Mouse (Mus musculus) erythroblast, embryonic 14.5 days (primary cell): ENCODE measurements around the gene Atp2c2. TPM values are rescaled to one million over a fixed set of nuclear protein-coding genes. Genes with fewer than 3 reads are reported as not detected.

Experiments used
- H3K27me3 ChIP-seq: 2 replicates; pipeline ENCODE4 v1.6.1; 2012; ENCODE audit warnings: inconsistent platforms; ENCODE audit not compliant: control insufficient read depth
- H3K36me3 ChIP-seq: 2 replicates; pipeline ENCODE4 v1.6.1; 2012; ENCODE audit warnings: mild to moderate bottlenecking, inconsistent platforms; ENCODE audit not compliant: control insufficient read depth
- H3K4me1 ChIP-seq: 2 replicates; pipeline ENCODE4 v1.6.1; 2012; ENCODE audit warnings: inconsistent platforms; ENCODE audit not compliant: control insufficient read depth
- H3K4me3 ChIP-seq: replicated peaks from 2 replicates; pipeline ENCODE3; 2012; ENCODE audit warnings: moderate library complexity, mild to moderate bottlenecking, inconsistent platforms
- H3K9me3 ChIP-seq: 2 replicates; pipeline ENCODE4 v1.6.1; 2012; ENCODE audit warnings: low read length, inconsistent platforms, mixed read lengths; ENCODE audit not compliant: control insufficient read depth
- GATA1 ChIP-seq: IDR thresholded peaks from 2 replicates; pipeline ENCODE4 v1.6.1; 2012; ENCODE audit warnings: low read length, inconsistent platforms, mixed read lengths
- TAL1 ChIP-seq: IDR thresholded peaks from 3 replicates; pipeline ENCODE4 v1.6.1; 2012; ENCODE audit warnings: low read length, inconsistent platforms, mixed read lengths
- polyA plus RNA-seq: library from polyadenylated mRNA; stranded (reverse); fragments of >175 nt; gene quantifications from 2 replicates; pipeline ENCODE4 v1.2.3, GENCODE M21; 2012

Atp2c2 gene
- polyA plus RNA-seq, 1 experiment = not detected

DNA sequence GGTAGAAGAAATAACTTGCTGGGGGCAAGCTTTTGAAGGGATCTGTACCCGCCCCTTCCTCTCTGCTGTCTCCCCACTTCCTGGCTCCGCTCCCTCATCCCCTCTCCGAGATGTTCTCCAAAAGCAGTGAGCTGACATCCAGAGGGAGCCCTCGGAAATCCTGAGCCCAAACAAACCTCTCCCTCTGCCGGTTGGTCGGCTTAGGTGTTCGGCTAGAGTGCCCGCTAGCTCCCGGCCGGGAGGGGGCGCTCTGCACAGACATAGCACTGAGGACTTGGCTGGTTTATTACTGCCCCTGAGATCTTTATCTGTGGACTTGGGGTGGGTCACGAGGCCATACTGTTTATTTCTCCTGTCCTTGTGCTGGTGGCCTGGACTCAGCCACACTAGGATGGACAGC, 30.5 kb upstream of the Atp2c2 start:
- Histone ChIP-seq H3K9me3 (no peaks in the 10 kb centered on the region), H3K36me3 (no peaks in the 10 kb centered on the region), H3K27me3 (peaks cover 10% of the 10 kb centered on the region), H3K4me1 (no peaks in the 10 kb centered on the region), H3K4me3 (no peak overlapping the region)
- TF ChIP-seq GATA1 (no peak), TAL1 (no peak)

DNA sequence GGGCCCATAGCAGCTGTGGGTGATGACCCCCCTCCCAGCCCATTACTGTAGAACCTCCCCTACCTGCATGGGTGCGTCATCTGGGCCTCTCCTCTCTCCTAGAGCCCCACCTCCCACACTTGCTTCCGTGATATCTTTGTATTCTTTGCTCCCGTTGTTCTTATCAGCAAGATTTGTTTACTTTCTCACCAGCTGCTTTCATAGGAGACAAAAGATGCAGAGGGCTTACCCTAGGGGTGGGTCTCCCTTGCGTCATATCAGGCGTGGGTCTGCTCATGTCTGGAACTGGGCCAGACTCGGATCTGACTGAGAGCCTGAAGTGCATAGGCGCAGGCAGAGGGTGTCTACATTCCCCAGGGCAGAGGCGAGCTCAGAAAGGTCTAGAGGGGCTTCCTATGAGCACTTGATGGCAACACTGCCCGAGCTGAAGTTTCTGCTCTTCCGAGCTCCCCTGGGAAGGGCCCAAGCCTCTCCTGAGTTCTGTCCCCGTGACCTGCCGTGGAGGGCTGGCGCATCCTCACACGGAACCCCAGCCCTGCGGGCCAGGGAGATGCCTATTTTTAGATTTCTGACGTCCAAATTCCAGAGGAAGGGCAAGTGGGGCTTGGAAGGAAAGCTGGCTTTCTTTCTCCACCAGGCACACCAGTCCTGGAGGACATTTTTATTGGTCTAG, 29.3 kb upstream of the Atp2c2 start:
- Histone ChIP-seq H3K36me3 (no peaks in the 10 kb centered on the region), H3K4me1 (no peaks in the 10 kb centered on the region), H3K4me3 (no peak overlapping the region), H3K9me3 (no peaks in the 10 kb centered on the region), H3K27me3 (peaks cover 9% of the 10 kb centered on the region)
- TF ChIP-seq GATA1 (no peak), TAL1 (no peak)

DNA sequence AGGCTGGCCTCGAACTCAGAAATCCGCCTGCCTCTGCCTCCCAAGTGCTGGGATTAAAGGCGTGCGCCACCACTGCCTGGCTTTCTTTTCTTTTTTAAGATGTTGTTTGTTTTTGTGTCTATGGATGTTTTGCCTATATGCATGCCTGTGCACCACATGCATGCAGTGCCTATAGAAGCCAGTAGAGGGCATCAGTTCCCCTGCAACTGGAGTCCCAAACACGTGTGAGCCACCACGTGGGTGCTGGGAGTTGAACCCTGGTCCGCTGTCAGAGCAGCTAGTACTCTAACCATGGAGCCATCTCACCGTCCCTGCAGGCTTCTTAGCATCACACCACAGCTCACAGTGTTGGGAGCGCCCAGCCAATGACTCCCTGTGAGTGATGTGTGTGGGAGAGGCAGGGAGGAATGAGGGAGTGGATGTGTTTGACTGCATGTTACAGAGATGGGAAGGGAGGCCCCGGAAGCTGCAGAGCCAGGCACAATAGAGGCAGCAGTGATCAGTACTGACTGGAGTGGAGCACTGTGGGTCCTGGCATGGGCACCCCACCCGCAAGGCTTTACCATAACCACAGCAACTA, 25.7 kb upstream of the Atp2c2 start:
- H3K36me3 ChIP-seq = no peaks in the 10 kb centered on the region
- no peak overlapping the region for H3K4me3 ChIP-seq
- no peaks in the 10 kb centered on the region for H3K27me3 ChIP-seq
- peaks cover 3% of the 10 kb centered on the region for H3K4me1 ChIP-seq
- H3K9me3 ChIP-seq = no peaks in the 10 kb centered on the region
- TF ChIP-seq GATA1 = no peak

DNA sequence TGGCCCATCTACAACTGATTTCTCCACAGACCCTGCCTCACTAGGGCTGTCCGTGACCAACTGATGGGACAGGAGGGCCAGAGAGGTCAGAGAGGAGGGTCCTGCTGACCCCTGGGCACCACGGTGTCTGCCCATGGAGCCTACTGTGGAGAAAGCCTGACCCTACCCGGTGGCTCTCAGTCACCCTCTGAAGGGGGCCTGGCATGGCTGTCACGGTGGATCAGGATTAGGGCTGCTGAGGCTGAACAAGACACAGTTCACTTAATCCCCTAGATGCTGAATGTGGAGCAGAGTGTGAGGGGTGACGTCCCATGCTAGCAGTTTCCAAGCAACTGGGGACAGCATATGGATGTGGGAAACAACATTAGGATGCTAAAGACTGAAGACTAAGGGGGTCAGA, 24.4 kb upstream of the Atp2c2 start:
- no peaks in the 10 kb centered on the region; the same call in 1 of the 2 replicates for H3K27me3 ChIP-seq
- H3K36me3 ChIP-seq = no peaks in the 10 kb centered on the region
- peaks cover 3% of the 10 kb centered on the region for H3K4me1 ChIP-seq
- TF ChIP-seq GATA1 = no peak
- TF ChIP-seq TAL1 = no peak
- no peak overlapping the region for H3K4me3 ChIP-seq
- H3K9me3 ChIP-seq = no peaks in the 10 kb centered on the region

DNA sequence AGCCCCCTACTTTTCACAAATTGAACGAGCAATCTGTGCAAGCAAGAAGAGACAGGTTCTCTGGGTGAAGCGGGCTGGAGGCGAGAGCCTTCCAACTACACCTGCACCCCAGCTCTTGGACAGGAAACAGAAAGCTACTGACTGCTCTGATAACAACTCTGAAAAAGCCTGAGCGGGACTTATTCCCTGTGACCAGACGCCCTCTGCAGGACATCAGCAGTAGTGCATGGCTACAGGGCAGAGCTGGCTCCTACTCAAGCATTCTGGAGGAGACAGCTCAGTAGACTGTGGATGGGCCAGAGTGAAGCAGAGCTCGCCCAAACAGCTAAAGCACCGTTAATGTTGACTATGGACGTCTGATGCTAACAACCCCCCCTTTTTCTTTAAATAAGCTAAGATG, 23.4 kb upstream of the Atp2c2 start:
- Histone ChIP-seq H3K27me3 (peaks cover 2% of the 10 kb centered on the region; the same call in 1 of the 2 replicates), H3K4me3 (no peak overlapping the region), H3K36me3 (no peaks in the 10 kb centered on the region), H3K4me1 (peaks cover 3% of the 10 kb centered on the region), H3K9me3 (no peaks in the 10 kb centered on the region)
- TF ChIP-seq GATA1 (no peak), TAL1 (no peak)

- Histone ChIP-seq H3K27me3 (peaks cover 2% of the 10 kb centered on the region; the same call in 1 of the 2 replicates), H3K36me3 (no peaks in the 10 kb centered on the region), H3K4me3 (peak overlapping the region; percentile 6), H3K4me1 (peaks cover 3% of the 10 kb centered on the region), H3K9me3 (no peaks in the 10 kb centered on the region)
- TF ChIP-seq TAL1 (no peak), GATA1 (no peak)
Observed at GRCm38 (mm10) chr8:119678138-119678843, 21.5 kb upstream of the Atp2c2 start.

- Histone ChIP-seq H3K9me3 (no peaks in the 10 kb centered on the region), H3K27me3 (peaks cover 2% of the 10 kb centered on the region; the same call in 1 of the 2 replicates), H3K4me1 (peaks cover 3% of the 10 kb centered on the region), H3K4me3 (no peak overlapping the region), H3K36me3 (no peaks in the 10 kb centered on the region)
- TF ChIP-seq GATA1 (no peak), TAL1 (no peak)
Observed at GRCm38 (mm10) chr8:119679184-119679583, 20.6 kb upstream of the Atp2c2 start.

- TF ChIP-seq TAL1 (no peak), GATA1 (no peak)
- no peaks in the 10 kb centered on the region for H3K9me3 ChIP-seq
- no peaks in the 10 kb centered on the region for H3K4me1 ChIP-seq
- H3K36me3 ChIP-seq = no peaks in the 10 kb centered on the region
- no peaks in the 10 kb centered on the region for H3K27me3 ChIP-seq
- H3K4me3 ChIP-seq = no peak overlapping the region
Observed at GRCm38 (mm10) chr8:119690602-119691001, 9.2 kb upstream of the Atp2c2 start.

DNA sequence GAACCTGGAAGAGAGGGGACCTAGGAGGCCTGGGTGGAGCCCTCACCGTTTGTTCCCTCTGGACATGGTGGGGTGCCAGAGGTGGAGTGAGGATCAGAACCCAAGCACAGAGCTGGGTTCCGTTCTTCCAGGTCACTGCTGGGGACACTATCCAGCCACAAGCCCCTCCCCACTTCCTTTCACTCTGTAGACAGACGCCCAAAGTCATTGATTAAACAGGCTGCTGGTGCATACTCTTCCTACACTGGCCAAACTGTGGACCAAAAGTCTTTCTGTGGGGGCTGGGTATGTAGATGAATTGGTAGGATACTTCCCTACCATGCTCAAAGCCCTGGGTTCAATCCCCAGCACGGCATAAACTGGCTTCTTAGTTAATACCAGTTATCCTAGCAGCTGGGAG, 7.8 kb upstream of the Atp2c2 start:
- no peak overlapping the region for H3K4me3 ChIP-seq
- no peaks in the 10 kb centered on the region for H3K36me3 ChIP-seq
- TF ChIP-seq GATA1 (no peak), TAL1 (no peak)
- no peaks in the 10 kb centered on the region for H3K4me1 ChIP-seq
- no peaks in the 10 kb centered on the region for H3K27me3 ChIP-seq
- no peaks in the 10 kb centered on the region for H3K9me3 ChIP-seq
